Mouse (Mus musculus) embryonic fibroblast, embryonic 13.5 days (primary cell): Measurements from ENCODE around the gene Pip4k2a.

Experiments used
- CTCF ChIP-seq: IDR thresholded peaks from 2 replicates; pipeline ENCODE4 v1.5.1; 2011; ENCODE audit warnings: mild to moderate bottlenecking, control low read depth, low read length, moderate library complexity, borderline replicate concordance; ENCODE audit not compliant: insufficient read depth
- POLR2A ChIP-seq: IDR thresholded peaks from 2 replicates; pipeline ENCODE4 v1.6.1; 2011; ENCODE audit warnings: low read depth, mild to moderate bottlenecking, control low read depth, low read length, moderate library complexity

DNA sequence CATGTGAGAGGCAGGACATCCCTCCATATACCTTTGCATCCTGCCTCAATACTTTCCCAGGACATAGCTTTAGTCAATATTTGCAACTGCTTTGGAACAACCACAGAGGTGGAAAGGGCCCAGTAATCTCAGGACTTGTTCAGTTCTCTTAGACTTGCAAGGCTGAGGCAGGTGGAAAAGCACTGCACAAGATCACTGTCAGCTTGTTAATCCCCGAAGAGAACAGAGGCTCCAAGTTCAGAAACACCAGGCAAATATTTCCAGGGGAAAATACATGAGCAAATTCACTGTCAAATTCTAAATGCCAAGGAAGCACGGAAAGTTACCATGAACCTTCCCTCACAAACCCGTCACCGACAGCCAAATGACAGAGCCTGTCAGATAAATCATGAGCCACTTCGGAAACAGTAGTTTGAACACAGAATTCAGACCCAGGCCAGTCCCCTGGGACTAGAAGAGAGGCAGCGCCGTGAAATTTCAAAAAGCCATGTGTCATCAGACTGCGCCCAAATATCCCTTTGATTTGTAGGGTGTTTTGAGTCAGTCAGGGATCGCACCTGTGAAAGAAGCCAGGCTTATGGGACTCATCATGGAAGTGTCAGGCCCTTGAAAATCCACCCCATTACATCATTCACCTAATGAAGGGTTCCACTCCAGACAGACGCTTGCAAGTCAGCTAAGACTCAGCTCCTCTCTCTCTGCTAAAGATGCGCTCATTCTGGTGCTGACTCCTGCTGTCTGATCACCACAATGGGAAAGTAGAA is 184.1 kb downstream of the Pip4k2a start:
- no peak for TF ChIP-seq POLR2A
- TF ChIP-seq CTCF = no peak
